Mouse (Mus musculus) kidney, postnatal 0 days (tissue): ENCODE measurements around the gene Alox8. TPM values are rescaled to one million over a fixed set of nuclear protein-coding genes. Genes with fewer than 3 reads are reported as not detected.

Source experiments
- ATAC-seq: fragments of 200-750 bp; cut with Nextera tagmentation; replicated peaks from 2 replicates; pipeline ENCODE4 v1.8.0; 2017; ENCODE audit warnings: low read depth, moderate number of reproducible peaks, moderate TSS enrichment, moderate library complexity; ENCODE audit not compliant: low FRiP score
- DNase-seq: peaks from one replicate; pipeline ENCODE4 v3.0.0-alpha.2; 2016; ENCODE audit warnings: low spot score
- H3K27ac ChIP-seq: fragments of 300-500 bp; sonication (generic); 2 replicates; pipeline ENCODE4 v1.5.1; 2014; ENCODE audit warnings: mild to moderate bottlenecking
- H3K27me3 ChIP-seq: fragments of 300-500 bp; sonication (generic); 2 replicates; pipeline ENCODE4 v1.6.1; 2014; ENCODE audit warnings: low read length, mixed read lengths; ENCODE audit not compliant: insufficient read depth
- H3K36me3 ChIP-seq: fragments of 300-500 bp; sonication (generic); 2 replicates; pipeline ENCODE4 v1.6.1; 2014; ENCODE audit warnings: low read length, mixed read lengths; ENCODE audit not compliant: insufficient read depth
- H3K4me1 ChIP-seq: fragments of 300-500 bp; sonication (generic); replicated peaks from 2 replicates; pipeline ENCODE4 v1.6.1; 2014; ENCODE audit warnings: antibody characterized with exemption, low read length, mixed read lengths; ENCODE audit not compliant: insufficient read depth
- H3K4me2 ChIP-seq: fragments of 300-500 bp; sonication (generic); 2 replicates; pipeline ENCODE4 v1.6.1; 2014; ENCODE audit warnings: mild to moderate bottlenecking, low read length, moderate library complexity, mixed read lengths
- H3K4me3 ChIP-seq: fragments of 300-500 bp; sonication (generic); replicated peaks from 2 replicates; pipeline ENCODE4 v1.5.1; 2014; ENCODE audit warnings: low read depth, low read length
- H3K9ac ChIP-seq: fragments of 300-500 bp; sonication (generic); 2 replicates; pipeline ENCODE4 v1.6.1; 2014; ENCODE audit warnings: low read depth, low read length
- H3K9me3 ChIP-seq: fragments of 300-500 bp; sonication (generic); replicated peaks from 2 replicates; pipeline ENCODE4 v1.6.1; 2016; ENCODE audit warnings: low read length, inconsistent platforms, mixed read lengths
- CTCF ChIP-seq: IDR thresholded peaks from 2 replicates; pipeline ENCODE4 v1.5.1; 2016; ENCODE audit warnings: antibody characterized with exemption, low read depth, mild to moderate bottlenecking, moderate library complexity
- WGBS: fragments of 180-500 bp; shearing (Covaris S2); extraction: QIAGEN DNeasy Blood & Tissue Kit; methylation state at CpG from one replicate; pipeline ENCODE4 v1.1.7; 2014; 5-methylcytosine and 5-hydroxymethylcytosine counted together
- polyA plus RNA-seq: library from polyadenylated mRNA; unstranded; fragments of >200 nt; fragmentation: Nextera tagmentation; extraction: Ambion mirVana; gene quantifications from 2 replicates; pipeline ENCODE4 v1.2.1, GENCODE M21; 2015

Alox8 gene
- polyA plus RNA-seq, 1 experiment from 2014 or later = 0.61 TPM

- Histone ChIP-seq H3K9me3 (no peaks in the 10 kb centered on the region), H3K27me3 (no peaks in the 10 kb centered on the region; the same call in 1 of the 2 replicates), H3K27ac (no peak overlapping the region), H3K36me3 (no peaks in the 10 kb centered on the region), H3K4me1 (no peaks in the 10 kb centered on the region), H3K9ac (0 out of 2 replicates have a peak overlapping the region, but pooled peaks have one; percentile 23), H3K4me3 (peak overlapping the region; percentile 22; the same call in 1 of the 2 replicates), H3K4me2 (peak overlapping the region; percentile 45)
- DNase-seq (peak; percentile 81), ATAC-seq (0 out of 2 replicates have a peak, but pooled peaks have one; percentile 61)
- WGBS = 11% methylated on average over 2 of the region's 2 CpGs
- no peak for TF ChIP-seq CTCF
These were observed 13.8 kb upstream of the Alox8 start for GRCm38 (mm10) chr11:69211431-69211830.

- peaks cover under 1% of the 10 kb centered on the region; the same call in 1 of the 2 replicates for H3K27me3 ChIP-seq
- H3K9ac ChIP-seq = no peak overlapping the region
- no peak overlapping the region for H3K27ac ChIP-seq
- ATAC-seq = no peak
- WGBS = 85% methylated on average over 13 of the region's 13 CpGs
- H3K4me1 ChIP-seq = no peaks in the 10 kb centered on the region
- DNase-seq = no peak
- no peak overlapping the region for H3K4me3 ChIP-seq
- H3K36me3 ChIP-seq = no peaks in the 10 kb centered on the region
- H3K4me2 ChIP-seq = no peak overlapping the region
- no peaks in the 10 kb centered on the region for H3K9me3 ChIP-seq
- TF ChIP-seq CTCF = no peak
These were observed 5.0 kb upstream of the Alox8 start for GRCm38 (mm10) chr11:69202469-69203230.

- Histone ChIP-seq H3K4me2 (no peak overlapping the region), H3K4me1 (no peaks in the 10 kb centered on the region), H3K9me3 (no peaks in the 10 kb centered on the region), H3K27ac (no peak overlapping the region), H3K27me3 (peaks cover 11% of the 10 kb centered on the region), H3K4me3 (no peak overlapping the region), H3K36me3 (no peaks in the 10 kb centered on the region), H3K9ac (no peak overlapping the region)
- ATAC-seq (no peak), DNase-seq (no peak)
- 63% methylated on average over 6 of the region's 6 CpGs for WGBS
- no peak for TF ChIP-seq CTCF
These were observed 2.6 kb upstream of the Alox8 start for GRCm38 (mm10) chr11:69200231-69200630.

- ATAC-seq (no peak), DNase-seq (no peak)
- Histone ChIP-seq H3K27ac (no peak overlapping the region), H3K9ac (no peak overlapping the region), H3K36me3 (no peaks in the 10 kb centered on the region), H3K27me3 (peaks cover 11% of the 10 kb centered on the region), H3K4me2 (no peak overlapping the region), H3K4me3 (no peak overlapping the region), H3K9me3 (no peaks in the 10 kb centered on the region), H3K4me1 (no peaks in the 10 kb centered on the region)
- TF ChIP-seq CTCF = no peak
- WGBS = 86% methylated on average over 1 of the region's 1 CpGs
These were observed 1.6 kb upstream of the Alox8 start for GRCm38 (mm10) chr11:69199251-69199650.

GRCm38 (mm10) chr11:69197194-69197593 is 449 bp downstream of the Alox8 start:
- no peaks in the 10 kb centered on the region for H3K4me1 ChIP-seq
- peak overlapping the region; percentile 24; the same call in 1 of the 2 replicates for H3K9ac ChIP-seq
- H3K36me3 ChIP-seq = no peaks in the 10 kb centered on the region
- H3K27ac ChIP-seq = no peak overlapping the region
- H3K9me3 ChIP-seq = no peaks in the 10 kb centered on the region
- H3K4me3 ChIP-seq = peak overlapping the region; percentile 23
- ATAC-seq (no peak), DNase-seq (no peak)
- TF ChIP-seq CTCF = no peak
- peaks cover 11% of the 10 kb centered on the region for H3K27me3 ChIP-seq
- peak overlapping the region; percentile 41 for H3K4me2 ChIP-seq
- under 1% methylated on average over 14 of the region's 14 CpGs for WGBS

- Histone ChIP-seq H3K4me1 (no peaks in the 10 kb centered on the region), H3K27me3 (peaks cover 11% of the 10 kb centered on the region), H3K36me3 (no peaks in the 10 kb centered on the region), H3K9me3 (no peaks in the 10 kb centered on the region), H3K9ac (no peak overlapping the region), H3K4me3 (no peak overlapping the region), H3K27ac (no peak overlapping the region), H3K4me2 (peak overlapping the region; percentile 41; the same call in 1 of the 2 replicates)
- WGBS = 4% methylated on average over 5 of the region's 5 CpGs
- TF ChIP-seq CTCF = peak; percentile 55
- DNase-seq = peak; percentile 32
- ATAC-seq = no peak
These were observed 877 bp downstream of the Alox8 start for GRCm38 (mm10) chr11:69196766-69197165.
